Mouse (Mus musculus): ENCODE results near the gene Stat4.

GRCm38 (mm10) chr1:51970182-51970581 lies 16.8 kb upstream of the Stat4 start:
- TF ChIP-seq CTCF (IDR thresholded peaks at IDR 0.05; ENCODE audit: extremely low read depth, insufficient read depth, low read length) = no peak
- no peak for TF ChIP-seq POLR2A (IDR thresholded peaks at IDR 0.05; ENCODE audit: extremely low read depth, insufficient read depth, low read length)
